In the genomic region with DNA sequence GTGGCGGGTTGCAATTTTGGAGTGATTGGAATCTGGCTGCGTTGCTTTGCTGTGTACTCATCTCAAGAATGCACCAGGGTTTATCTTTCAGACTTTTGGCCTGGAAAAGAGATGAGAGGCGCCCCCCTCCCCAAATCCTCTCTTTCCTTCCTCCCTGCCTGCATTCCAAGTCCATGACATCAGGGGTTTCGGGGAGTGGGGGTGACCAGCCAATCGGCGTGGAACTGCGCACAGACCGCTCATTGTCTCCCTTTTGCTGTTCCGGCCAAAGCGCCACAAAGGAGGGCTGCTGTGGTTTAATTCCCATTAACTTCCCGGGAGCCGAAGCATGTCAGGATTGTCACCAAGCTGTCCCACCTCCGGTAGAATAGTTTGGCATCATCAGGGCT, we compare ENCODE assay signal across 8 mouse cellular contexts. TPM values are rescaled to one million over a fixed set of nuclear protein-coding genes. Genes with fewer than 3 reads are reported as not detected.
DNase-seq lines count a peak whose midpoint lies in the region; ATAC-seq and TF ChIP-seq lines count a peak whose summit lies in the region.

No protein-coding gene starts in this region.

- TF ChIP-seq POLR2A in olfactory bulb, adult 2 months (IDR thresholded peaks at IDR 0.05; ENCODE audit: insufficient read depth, low read depth, low read length) = no peak

- DNase-seq in heart, postnatal 14 days = peak; percentile 64 to 72
- peak; percentile 42 to 65 for DNase-seq in layer of hippocampus, adult 18-20 months (ENCODE audit: low spot score in 2 of 2)
- peak; percentile 46 to 49 for DNase-seq in urinary bladder, postnatal 36 days (ENCODE audit: low spot score in 2 of 2)

- H3K4me3 ChIP-seq in E14TG2a.4 (replicated peaks; ENCODE audit: low read length) = peak overlapping the region; percentile 98
- peak overlapping the region; percentile 76 for H3K4me3 ChIP-seq in brown adipose tissue, adult 24 weeks (ENCODE audit: insufficient read depth, low read depth, low read length)
- peak overlapping the region; percentile 96 for H3K4me3 ChIP-seq in forebrain, embryonic 15.5 days
- peak overlapping the region; percentile 70 for H3K4me3 ChIP-seq in liver, embryonic 16.5 days (ENCODE audit: low read depth, low read length)
- peak overlapping the region; percentile 81 for H3K4me3 ChIP-seq in olfactory bulb, adult 2 months (ENCODE audit: insufficient read depth, low read depth, low read length)

- peaks cover 10% of the 10 kb centered on the region for H3K36me3 ChIP-seq in E14TG2a.4 (ENCODE audit: insufficient read depth, low read length)
- H3K36me3 ChIP-seq in forebrain, embryonic 15.5 days = no peaks in the 10 kb centered on the region
- no peaks in the 10 kb centered on the region for H3K36me3 ChIP-seq in liver, embryonic 16.5 days (ENCODE audit: control insufficient read depth, insufficient read depth)

- peak overlapping the region; percentile 97 for H3K27ac ChIP-seq in brown adipose tissue, adult 24 weeks (replicated peaks; ENCODE audit: low read depth, low read length)
- H3K27ac ChIP-seq in forebrain, embryonic 15.5 days (replicated peaks) = peak overlapping the region; percentile 97
- peak overlapping the region; percentile 80 for H3K27ac ChIP-seq in liver, embryonic 16.5 days (ENCODE audit: low read length)
- peak overlapping the region; percentile 66 for H3K27ac ChIP-seq in olfactory bulb, adult 2 months (ENCODE audit: insufficient read depth, low read depth, low read length)

- H3K4me2 ChIP-seq in forebrain, embryonic 15.5 days (replicated peaks) = peak overlapping the region; percentile 86
- peak overlapping the region; percentile 80 for H3K4me2 ChIP-seq in liver, embryonic 16.5 days (ENCODE audit: low read depth, low read length)

- under 1% methylated on average over 13 of the region's 13 CpGs for WGBS in forebrain, embryonic 15.5 days
- under 1% methylated on average over 13 of the region's 13 CpGs for WGBS in liver, embryonic 16.5 days (ENCODE audit: insufficient replicate concordance)
- WGBS in olfactory bulb, adult 2 months = 1% methylated on average over 13 of the region's 13 CpGs

- no peak for TF ChIP-seq CTCF in E14TG2a.4 (conservative IDR thresholded peaks at IDR 0.05; ENCODE audit: low read length)
- no peak for TF ChIP-seq CTCF in olfactory bulb, adult 2 months (IDR thresholded peaks at IDR 0.05; ENCODE audit: insufficient read depth, low read depth, low read length)

- H3K27me3 ChIP-seq in E14TG2a.4 (ENCODE audit: insufficient read depth, low read length) = no peaks in the 10 kb centered on the region
- no peaks in the 10 kb centered on the region for H3K27me3 ChIP-seq in forebrain, embryonic 15.5 days
- peaks cover 8% of the 10 kb centered on the region for H3K27me3 ChIP-seq in liver, embryonic 16.5 days (ENCODE audit: control insufficient read depth, insufficient read depth, low read depth, low read length)

- intact Hi-C loops in heart, postnatal 14 days (cut with DNase I) = loop anchor here (1.0 to 10.0 kb wide), 3 partner anchors 63 to 253 kb away; partner anchors contain the start of gene Rwdd3

- H3K4me1 ChIP-seq in E14TG2a.4 (replicated peaks; ENCODE audit: low read depth, low read length) = peaks cover 66% of the 10 kb centered on the region
- peaks cover 4% of the 10 kb centered on the region; the same call in 1 of the 2 replicates for H3K4me1 ChIP-seq in brown adipose tissue, adult 24 weeks (ENCODE audit: control insufficient read depth, insufficient read depth, insufficient read length, low read length)
- peaks cover 36% of the 10 kb centered on the region for H3K4me1 ChIP-seq in forebrain, embryonic 15.5 days
- H3K4me1 ChIP-seq in liver, embryonic 16.5 days (ENCODE audit: control insufficient read depth, low read depth, low read length) = peaks cover 17% of the 10 kb centered on the region
- H3K4me1 ChIP-seq in olfactory bulb, adult 2 months (ENCODE audit: control insufficient read depth, insufficient read depth, low read length) = peaks cover 9% of the 10 kb centered on the region

- ATAC-seq in forebrain, embryonic 15.5 days (replicated peaks) = peak; percentile 62
- ATAC-seq in liver, embryonic 16.5 days (ENCODE audit: low read depth) = no peak

- no peaks in the 10 kb centered on the region for H3K9me3 ChIP-seq in E14TG2a.4 (ENCODE audit: low read length)
- H3K9me3 ChIP-seq in forebrain, embryonic 15.5 days = no peaks in the 10 kb centered on the region
- H3K9me3 ChIP-seq in liver, embryonic 16.5 days (replicated peaks; ENCODE audit: control insufficient read depth, low read length) = no peaks in the 10 kb centered on the region

- peak overlapping the region; percentile 97 for H3K9ac ChIP-seq in forebrain, embryonic 15.5 days (replicated peaks)
- peak overlapping the region; percentile 74 for H3K9ac ChIP-seq in liver, embryonic 16.5 days (ENCODE audit: low read depth, low read length)

RNA-seq across cellular contexts. Expression of gene Cnn3, which starts 1.2 kb away (rescaled TPM):
- 28.7 and 35.4 TPM in 2 replicates for polyA plus RNA-seq in brown adipose tissue, adult 24 weeks (2012; ENCODE audit: insufficient read depth, insufficient read length, missing spikeins)
- 645 and 663 TPM in 2 replicates for polyA plus RNA-seq in forebrain, embryonic 15.5 days (2015; fragmentation: Nextera tagmentation; extraction: Ambion mirVana)
- 10 to 100 TPM; 68.1 to 74.9 TPM for total RNA-seq in heart, postnatal 14 days (2021)
- total RNA-seq in layer of hippocampus, adult 18-20 months (2021) = 100 to 1,000 TPM; 107 to 110 TPM
- 100.0 and 103 TPM in 2 replicates for polyA plus RNA-seq in liver, embryonic 16.5 days (2015; fragmentation: Nextera tagmentation; extraction: Ambion mirVana)
- not detected in 2 replicates for polyA plus RNA-seq in olfactory bulb, adult 2 months (2012; ENCODE audit: insufficient read depth, insufficient read length, low replicate concordance, missing spikeins)
